Mouse (Mus musculus) macrophage (primary cell): ENCODE measurements around the gene Scn8a. TPM values are rescaled to one million over a fixed set of nuclear protein-coding genes. Genes with fewer than 3 reads are reported as not detected.
A peak's percentile ranks its signal among the peaks of the same experiment; 100 is the strongest.

Source experiments
- H3K27ac ChIP-seq: fragments of 350-480 bp; formaldehyde crosslinking; 2 replicates; pipeline ENCODE4 v1.9.0; 2021
- H3K36me3 ChIP-seq: fragments of 350-480 bp; formaldehyde crosslinking; 2 replicates; pipeline ENCODE4 v1.9.0; 2021; ENCODE audit errors: inconsistent target
- H3K4me3 ChIP-seq: fragments of 350-480 bp; formaldehyde crosslinking; 2 replicates; pipeline ENCODE4 v1.9.0; 2021; ENCODE audit errors: inconsistent target
- H3K79me2 ChIP-seq: fragments of 350-480 bp; formaldehyde crosslinking; 2 replicates; pipeline ENCODE4 v1.9.0; 2021; ENCODE audit errors: inconsistent target
- WGBS: methylation state at CpG from one replicate; pipeline ENCODE4 v1.1.7; 2026; ENCODE audit warnings: inconsistent platforms; ENCODE audit not compliant: missing documents; 5-methylcytosine and 5-hydroxymethylcytosine counted together
- polyA plus RNA-seq: library from polyadenylated mRNA; stranded (reverse); fragments of 250-400 nt; gene quantifications from 3 replicates; pipeline ENCODE4 v1.2.4, GENCODE M21; 2018; ENCODE audit warnings: inconsistent platforms

Scn8a gene
- polyA plus RNA-seq, 1 experiment from 2014 or later: not detected

DNA sequence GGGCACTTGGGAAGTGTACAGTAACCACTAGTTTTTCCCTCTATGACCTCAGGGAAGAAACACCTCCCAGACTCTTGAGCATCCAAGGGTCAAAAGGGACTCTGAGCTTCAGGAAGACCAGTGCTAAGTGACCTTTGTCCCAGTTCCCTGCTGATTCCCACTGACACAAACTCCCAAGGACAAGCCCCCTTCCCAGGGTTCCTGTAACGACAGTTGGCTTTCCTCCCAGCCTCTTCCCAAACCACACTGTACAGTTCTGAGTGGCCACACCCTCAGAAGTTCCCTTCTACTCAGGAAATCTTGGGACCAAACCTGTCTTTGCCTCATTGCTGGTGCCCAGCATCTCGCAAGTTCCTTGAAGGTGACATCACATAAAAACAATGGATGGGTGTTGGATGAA is 203.1 kb downstream of the Scn8a start:
- WGBS: 71% methylated on average over 2 of the region's 2 CpGs
- Histone ChIP-seq H3K79me2 (no peaks in the 10 kb centered on the region), H3K27ac (no peak overlapping the region), H3K36me3 (no peaks in the 10 kb centered on the region), H3K4me3 (no peak overlapping the region)

DNA sequence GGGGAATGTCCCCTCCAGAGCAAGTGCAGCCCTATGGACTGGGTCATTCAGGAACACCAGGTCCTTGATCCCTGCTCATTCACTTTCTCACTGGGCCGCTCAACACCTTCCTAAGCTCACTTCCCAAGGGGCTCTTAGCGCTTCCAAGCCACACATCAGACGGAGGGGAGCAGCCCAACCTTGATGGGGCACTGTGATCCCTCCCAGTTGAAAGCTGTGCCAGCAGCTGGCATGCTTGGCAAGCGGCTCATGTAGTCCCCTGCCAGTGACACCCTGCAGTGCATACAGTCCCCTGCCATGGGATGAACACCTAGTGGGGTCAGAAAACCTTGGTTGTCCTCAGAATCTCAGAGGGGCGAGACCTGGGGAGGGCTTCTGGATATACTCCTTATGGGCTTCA is 204.4 kb downstream of the Scn8a start:
- WGBS: 86% methylated on average over 5 of the region's 5 CpGs
- H3K79me2 ChIP-seq: no peaks in the 10 kb centered on the region
- H3K36me3 ChIP-seq: no peaks in the 10 kb centered on the region
- H3K4me3 ChIP-seq: no peak overlapping the region
- H3K27ac ChIP-seq: no peak overlapping the region

DNA sequence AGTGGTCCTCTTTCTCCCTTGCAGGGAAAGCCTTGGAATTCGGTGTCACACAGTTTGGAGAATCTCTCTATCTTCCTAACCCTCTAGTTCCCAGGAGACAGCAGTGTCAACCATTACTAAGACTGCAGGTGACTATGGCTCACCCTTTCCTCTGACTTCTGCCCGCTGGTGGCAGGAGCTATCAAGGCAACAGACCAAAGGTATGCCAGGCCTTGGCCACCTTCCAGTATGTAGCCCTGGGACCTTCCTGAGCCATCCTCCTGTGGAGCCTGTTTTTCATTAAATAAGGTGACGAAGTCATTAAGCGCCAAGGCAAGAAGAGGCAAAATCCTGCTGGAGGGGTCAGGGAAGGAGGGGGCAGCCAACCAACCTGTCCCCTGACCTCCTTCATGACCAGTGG is 205.5 kb downstream of the Scn8a start:
- H3K4me3 ChIP-seq: no peak overlapping the region
- H3K27ac ChIP-seq: no peak overlapping the region
- no peaks in the 10 kb centered on the region for H3K79me2 ChIP-seq
- H3K36me3 ChIP-seq: no peaks in the 10 kb centered on the region
- 95% methylated on average over 4 of the region's 4 CpGs for WGBS

DNA sequence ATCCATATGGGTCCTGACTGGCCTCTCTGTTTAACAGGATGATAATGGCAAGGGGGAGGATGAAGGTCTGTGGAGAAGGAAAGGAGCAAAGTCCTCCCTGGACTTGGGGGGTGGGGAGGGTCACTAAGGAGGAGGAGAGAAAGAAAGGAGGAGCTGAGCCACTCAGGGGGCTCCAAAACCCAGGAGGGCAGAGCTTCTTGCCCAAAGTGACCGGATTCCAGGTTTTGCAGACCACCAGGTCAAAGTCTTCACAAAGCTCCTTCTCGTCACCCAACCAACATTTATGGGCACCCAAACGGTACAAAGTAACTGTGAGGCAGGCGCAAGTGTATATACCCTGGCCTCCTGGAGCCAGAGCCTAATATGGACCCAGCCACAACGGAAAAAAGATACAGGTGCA is 206.0 kb downstream of the Scn8a start:
- Histone ChIP-seq H3K79me2 (no peaks in the 10 kb centered on the region), H3K27ac (no peak overlapping the region), H3K36me3 (no peaks in the 10 kb centered on the region), H3K4me3 (no peak overlapping the region)
- 83% methylated on average over 5 of the region's 5 CpGs for WGBS

DNA sequence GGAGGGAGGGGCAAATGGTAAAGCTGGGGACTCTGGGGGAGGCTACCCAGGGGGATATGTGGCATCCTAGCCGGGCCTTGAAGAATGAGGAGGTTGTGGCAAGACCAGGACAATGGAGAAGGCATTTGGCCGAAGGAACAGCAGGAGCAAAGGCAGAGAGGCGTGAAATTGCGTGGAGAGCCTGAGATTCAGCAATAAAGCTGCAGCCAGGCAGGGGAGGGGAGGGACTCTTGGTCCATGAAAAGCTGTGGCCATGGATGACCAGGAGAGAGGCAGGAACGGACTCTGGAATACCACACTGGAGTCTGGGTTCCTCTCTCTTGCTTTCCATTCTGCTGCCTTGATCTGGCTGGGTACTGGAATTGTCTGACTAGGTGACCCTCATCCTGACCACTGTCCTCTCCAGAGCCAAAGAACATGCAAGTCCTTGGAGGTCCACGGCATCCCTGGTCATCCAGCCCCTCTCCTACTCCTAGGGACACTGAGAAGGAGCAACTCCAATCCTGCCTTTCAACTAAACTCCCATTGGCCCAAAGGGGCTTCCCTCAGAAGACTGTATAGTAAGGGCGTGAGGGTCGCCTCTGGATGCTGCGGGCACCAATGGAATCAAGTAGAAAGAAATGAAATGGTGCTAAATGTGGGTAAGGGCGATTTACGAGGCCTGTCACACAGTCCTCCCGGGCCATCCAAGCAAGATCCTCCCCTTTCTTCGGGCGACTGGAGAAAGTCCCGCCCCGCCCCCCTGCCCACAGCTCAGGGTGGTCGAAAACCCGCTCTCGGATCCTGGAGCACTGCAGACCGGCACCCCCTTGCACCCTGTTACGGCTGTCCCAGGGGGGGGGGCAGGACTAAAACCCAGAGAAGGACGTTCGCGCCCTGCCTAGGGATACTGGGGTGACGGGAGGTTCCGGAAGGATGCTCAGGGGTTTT is 206.7 kb downstream of the Scn8a start:
- Histone ChIP-seq H3K4me3 (no peak overlapping the region), H3K27ac (no peak overlapping the region), H3K79me2 (no peaks in the 10 kb centered on the region), H3K36me3 (no peaks in the 10 kb centered on the region)
- 47% methylated on average over 26 of the region's 26 CpGs for WGBS

DNA sequence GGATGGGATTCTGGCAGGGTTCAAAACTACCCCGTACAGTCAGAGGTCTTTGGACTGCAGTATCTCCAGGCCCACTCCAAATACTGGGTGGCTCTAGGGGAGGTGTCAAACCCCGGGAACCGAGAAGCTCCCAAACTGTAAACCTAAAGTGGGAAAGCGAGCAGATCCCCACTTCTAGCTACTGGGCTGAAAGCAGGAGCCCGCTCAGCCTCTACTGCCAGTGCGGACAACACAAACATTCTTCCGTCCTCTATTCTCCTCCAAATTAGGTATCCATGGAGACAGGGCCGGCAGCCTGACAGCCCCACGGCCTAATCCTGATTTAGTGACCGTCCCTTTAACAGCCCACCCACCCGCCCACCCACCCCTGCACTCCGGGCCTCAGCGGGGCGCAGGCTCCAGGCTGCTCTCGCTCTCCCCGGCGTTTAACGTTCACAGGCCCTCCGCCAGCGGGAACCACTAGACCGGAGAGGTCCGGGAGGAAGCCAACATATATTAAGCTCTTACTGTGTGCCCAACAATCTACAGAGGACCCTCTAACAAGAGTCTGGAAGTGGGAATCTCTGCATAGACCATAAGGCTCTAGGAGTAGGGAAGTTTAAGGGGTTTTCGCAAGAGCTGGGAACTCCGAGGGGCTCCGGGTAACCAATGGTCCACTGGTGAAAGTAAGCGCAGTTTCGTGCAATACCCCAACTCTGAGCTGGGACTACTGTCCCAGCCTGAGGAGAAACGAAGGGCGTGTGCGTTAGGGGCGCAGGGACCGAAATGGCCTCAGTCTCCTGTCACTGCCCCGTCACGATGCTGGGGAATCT is 207.5 kb downstream of the Scn8a start:
- H3K79me2 ChIP-seq: no peaks in the 10 kb centered on the region
- H3K27ac ChIP-seq: no peak overlapping the region
- H3K4me3 ChIP-seq: peak overlapping the region; percentile 16; the same call in 1 of the 2 replicates
- 23% methylated on average over 33 of the region's 34 CpGs for WGBS
- no peaks in the 10 kb centered on the region for H3K36me3 ChIP-seq

DNA sequence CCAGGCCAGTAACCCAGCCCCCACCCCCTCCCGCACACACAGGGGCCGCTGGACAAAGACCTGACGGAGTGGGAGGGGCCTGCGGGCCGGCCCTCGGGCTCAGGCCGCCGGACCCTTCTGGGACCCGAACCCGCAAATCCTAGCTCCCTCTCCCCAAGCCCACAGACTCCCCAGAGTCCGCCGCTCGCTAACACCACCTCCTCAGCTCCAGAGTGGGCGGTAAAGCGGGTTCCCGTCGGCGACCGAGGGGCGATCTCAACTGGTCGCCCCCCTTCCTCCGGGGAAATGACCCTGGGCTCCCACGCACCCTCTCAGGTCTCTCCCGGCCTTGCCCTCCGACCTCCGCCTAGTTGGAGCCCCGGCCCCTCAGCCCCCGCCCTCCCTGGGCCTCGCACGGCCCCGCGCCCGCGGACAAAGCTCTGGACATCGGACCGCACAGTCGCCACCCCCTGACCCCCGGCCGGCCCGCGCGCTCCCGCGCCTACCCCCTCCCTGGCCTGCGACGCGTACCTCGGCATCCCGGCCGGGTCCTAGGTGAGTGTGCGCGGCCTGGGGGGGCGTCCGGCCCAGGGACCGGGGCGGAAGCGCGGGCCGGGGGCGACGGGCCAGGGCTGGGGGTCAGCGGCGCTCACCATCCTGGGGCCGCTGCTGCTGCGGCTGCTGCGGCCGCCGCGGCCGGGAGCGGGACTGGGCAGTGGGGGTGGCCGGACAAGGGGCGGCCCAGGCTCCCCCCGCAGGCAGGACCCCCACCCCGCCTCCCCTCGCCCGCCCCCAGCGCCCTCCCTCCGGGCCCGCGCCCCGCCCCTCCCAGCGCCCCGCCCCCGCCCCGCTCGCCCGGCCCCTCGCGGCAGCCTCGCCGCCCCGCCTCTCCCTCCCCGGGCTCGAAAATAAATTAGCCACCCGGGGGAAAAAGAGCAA is 208.4 kb downstream of the Scn8a start, which contains the start of gene Fignl2:
Gene Fignl2 (minus strand): TSS at position 755 of the 918 bp plus-strand sequence.
- no peaks in the 10 kb centered on the region for H3K79me2 ChIP-seq
- H3K27ac ChIP-seq: no peak within 1 kb of the TSS
- H3K4me3 ChIP-seq: peak within 1 kb of the TSS; percentile 30
- WGBS: 3% methylated on average over 68 of the region's 96 CpGs
- no peaks in the 10 kb centered on the region for H3K36me3 ChIP-seq

DNA sequence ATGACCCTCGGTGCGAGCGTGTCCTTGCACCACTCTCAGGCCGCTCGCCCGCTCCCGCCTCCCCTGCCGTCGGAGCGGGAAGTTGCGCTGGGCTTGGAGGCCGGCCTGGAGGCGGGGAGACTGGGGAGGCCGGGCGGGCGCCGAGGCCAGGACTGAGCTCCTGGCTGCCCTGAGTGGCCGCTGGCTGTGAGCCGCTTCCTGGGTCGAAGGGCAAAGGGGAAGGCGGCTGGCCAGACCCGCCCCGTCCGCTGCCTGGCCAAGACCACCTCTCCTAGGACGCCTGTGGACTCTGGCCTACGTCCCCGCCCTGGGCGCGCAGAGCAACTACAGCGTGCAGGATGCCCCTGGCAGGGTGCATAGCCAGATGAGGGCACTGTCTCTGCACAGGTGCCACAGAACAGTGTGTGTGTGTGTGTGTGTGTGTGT is 209.1 kb downstream of the Scn8a start:
- peak overlapping the region; percentile 30 for H3K4me3 ChIP-seq
- no peaks in the 10 kb centered on the region for H3K36me3 ChIP-seq
- H3K27ac ChIP-seq: no peak overlapping the region
- 16% methylated on average over 21 of the region's 30 CpGs for WGBS
- H3K79me2 ChIP-seq: no peaks in the 10 kb centered on the region

DNA sequence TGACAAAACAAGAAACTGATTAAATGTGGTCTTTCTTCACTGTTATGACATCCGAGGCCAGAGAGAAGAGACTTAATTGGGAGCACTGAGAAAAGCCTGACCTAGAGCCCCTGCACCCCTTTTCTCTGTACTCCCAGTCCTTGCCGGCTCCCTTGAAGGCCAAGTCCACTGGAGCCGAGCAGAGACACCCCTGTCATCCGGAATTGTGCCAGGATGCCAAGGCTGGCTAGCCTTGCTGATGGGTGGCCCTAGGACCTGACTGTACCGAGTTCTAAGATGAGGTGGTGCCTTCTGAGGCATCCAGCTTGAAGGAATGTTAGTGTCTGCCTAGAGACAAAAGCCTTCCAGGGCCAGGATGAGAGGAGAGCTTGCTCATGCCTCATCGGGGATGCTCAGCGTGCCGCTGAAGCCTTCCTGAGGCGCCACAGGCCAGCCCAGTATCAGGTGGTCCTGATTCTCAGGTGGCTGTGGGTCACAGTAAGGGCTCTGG is 210.4 kb downstream of the Scn8a start:
- Histone ChIP-seq H3K4me3 (no peak overlapping the region), H3K27ac (no peak overlapping the region), H3K79me2 (no peaks in the 10 kb centered on the region), H3K36me3 (no peaks in the 10 kb centered on the region)
- WGBS: 92% methylated on average over 9 of the region's 9 CpGs

DNA sequence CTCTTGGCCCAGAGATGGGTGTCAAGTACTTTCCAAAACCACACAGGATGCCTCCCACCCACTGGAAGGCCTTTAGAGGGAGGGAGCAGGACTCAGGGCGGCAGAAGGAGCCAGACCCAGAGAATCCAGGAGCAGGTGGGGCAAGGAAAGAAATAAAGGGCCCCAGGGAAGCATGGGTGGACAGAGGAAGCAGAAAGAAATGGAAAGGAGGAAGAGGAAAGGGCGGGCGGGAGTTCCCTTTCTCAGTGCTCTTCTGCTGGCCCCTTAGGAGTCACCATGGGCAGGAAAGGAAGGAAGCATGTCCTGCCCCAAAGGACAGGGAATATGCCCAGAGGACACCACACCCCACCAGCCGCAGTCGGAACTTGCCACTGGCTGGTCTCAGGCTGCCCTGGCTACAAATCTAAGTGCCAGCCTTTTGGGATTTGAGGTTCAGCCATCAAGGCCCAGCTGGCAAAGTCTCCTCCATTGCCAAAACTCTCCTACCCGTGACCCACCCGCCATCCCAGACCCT is 211.4 kb downstream of the Scn8a start:
- Histone ChIP-seq H3K36me3 (no peaks in the 10 kb centered on the region), H3K27ac (0 out of 2 replicates have a peak overlapping the region, but pooled peaks have one; percentile 1), H3K79me2 (no peaks in the 10 kb centered on the region), H3K4me3 (no peak overlapping the region)
- WGBS: 73% methylated on average over 4 of the region's 7 CpGs

DNA sequence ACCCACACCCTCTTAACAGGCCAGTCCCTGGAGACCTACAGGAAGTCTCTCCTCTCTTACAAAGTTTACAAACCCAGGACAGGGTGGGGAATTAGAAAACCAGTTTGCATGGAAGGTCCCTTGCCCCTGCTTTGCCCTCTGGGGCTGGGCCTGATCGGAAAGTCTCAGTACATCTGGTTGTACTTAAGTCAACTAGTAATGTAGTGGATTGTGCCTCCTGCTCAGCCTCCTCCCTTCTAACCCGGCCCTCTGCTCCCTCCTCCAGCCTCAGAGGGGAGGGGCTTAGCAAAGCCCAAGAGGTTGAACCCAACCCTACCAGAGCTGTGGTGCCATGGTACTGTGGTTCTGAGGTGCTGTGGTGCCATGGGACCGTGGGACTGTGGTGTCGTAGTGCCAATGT is 212.6 kb downstream of the Scn8a start:
- WGBS: 75% methylated on average over 4 of the region's 4 CpGs
- Histone ChIP-seq H3K4me3 (no peak overlapping the region), H3K79me2 (no peaks in the 10 kb centered on the region), H3K36me3 (no peaks in the 10 kb centered on the region), H3K27ac (0 out of 2 replicates have a peak overlapping the region, but pooled peaks have one; percentile 1)

DNA sequence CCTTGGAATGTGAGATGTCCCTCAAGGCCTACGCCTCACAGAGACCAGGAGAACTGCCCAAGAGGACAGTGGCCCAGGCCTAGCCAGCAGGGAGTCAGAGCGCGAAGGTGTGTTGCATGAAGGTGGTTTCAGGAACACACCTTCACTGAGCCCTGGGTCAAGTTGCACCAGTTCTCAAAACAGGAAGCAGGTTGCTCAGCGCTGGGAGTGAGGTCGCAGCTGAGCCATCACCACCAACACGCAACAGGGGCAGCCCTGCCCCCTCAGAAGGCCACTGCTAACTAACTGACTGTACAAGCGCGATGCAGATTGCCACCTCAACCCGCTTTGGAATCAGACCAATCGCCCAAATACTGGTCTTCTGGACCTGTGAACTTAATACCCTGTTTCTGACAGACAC is 214.8 kb downstream of the Scn8a start:
- WGBS: 47% methylated on average over 10 of the region's 10 CpGs
- Histone ChIP-seq H3K36me3 (no peaks in the 10 kb centered on the region), H3K4me3 (no peak overlapping the region), H3K27ac (no peak overlapping the region), H3K79me2 (no peaks in the 10 kb centered on the region)

DNA sequence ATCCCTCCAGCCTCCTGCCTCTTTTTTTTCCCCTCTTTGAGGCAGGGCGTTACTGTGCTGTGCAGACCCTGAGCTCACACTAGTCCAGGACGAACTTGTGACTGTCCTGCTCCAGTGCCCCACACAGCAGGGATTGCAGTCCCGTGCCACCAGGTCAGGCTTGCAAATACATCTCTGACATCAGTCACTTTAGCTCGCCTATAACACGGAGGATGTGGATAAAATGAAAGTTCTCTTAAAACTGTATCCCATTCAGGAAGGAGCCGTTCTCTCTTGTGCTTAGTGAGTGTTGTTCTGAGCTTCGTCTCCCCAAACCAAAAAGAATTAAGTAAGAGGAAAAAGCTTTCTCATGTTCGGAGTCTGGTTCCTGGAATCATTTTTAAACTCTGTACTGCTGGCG is 216.8 kb downstream of the Scn8a start:
- Histone ChIP-seq H3K36me3 (no peaks in the 10 kb centered on the region), H3K4me3 (no peak overlapping the region), H3K79me2 (no peaks in the 10 kb centered on the region), H3K27ac (no peak overlapping the region)
- WGBS: 67% methylated on average over 9 of the region's 9 CpGs

DNA sequence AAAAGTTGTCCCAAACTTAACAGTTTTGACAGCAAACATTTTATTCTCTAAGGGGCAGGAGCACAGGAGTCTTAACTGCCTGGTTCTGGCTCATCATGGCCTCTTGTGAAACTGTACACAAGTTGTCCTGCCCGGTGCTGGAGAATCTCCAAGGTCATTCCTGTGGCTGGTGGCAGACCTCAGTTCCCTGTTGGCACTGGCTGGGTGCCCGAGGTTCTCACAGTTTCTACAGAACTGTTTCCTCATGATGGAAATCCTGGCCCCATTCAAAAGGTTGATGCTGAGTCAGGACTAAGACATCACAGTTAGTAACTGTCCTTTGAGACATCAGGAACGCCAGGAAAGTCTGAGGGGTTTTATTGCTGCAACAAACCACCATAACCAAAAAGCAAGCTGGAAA is 217.3 kb downstream of the Scn8a start:
- Histone ChIP-seq H3K4me3 (no peak overlapping the region), H3K79me2 (no peaks in the 10 kb centered on the region), H3K36me3 (no peaks in the 10 kb centered on the region), H3K27ac (no peak overlapping the region)
- 0% methylated on average over 3 of the region's 3 CpGs for WGBS
